Comparison of ENCODE assay signal across 9 mouse cellular contexts in the genomic region with DNA sequence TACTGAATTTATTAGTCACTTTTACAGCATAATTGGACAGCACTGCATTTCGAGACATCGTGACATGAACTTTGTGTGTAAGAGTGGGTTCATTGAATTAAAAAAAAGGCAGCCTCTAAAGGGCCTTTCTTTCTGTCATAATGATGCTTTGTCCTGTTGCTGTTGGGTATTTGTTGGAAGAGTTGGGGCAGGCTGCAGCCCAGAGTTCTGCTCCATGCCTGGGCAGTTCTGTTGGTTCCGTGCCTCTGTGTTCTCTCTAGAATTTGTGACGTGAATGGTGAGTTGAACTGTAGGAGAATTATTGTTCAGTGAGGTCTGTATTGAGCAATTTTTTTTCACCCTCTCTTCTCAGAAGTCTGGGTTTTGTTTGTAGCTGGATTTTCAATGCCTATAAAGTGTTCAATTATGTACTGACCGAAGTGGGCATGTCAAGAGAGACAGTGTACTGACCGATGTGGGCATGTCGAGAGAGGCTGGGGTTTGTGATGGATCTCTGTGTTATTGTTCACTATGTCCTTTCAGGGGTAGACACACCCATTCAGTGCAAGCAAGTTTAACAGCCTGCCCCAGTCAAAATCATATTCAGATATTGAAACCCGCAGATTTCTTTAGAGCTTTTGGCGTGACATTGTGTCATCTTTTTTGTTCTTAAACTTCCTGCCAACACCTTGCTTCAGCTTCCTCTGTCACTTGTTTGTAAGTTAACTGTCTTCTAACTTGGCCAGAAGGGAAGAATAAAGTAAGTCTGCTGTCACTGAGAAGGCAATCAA. TPM values are rescaled to one million over a fixed set of nuclear protein-coding genes. Genes with fewer than 3 reads are reported as not detected.
DNase-seq lines count a peak whose midpoint lies in the region; ATAC-seq and TF ChIP-seq lines count a peak whose summit lies in the region.
"Had no signal": no experiment of that assay in that cellular context is flagged by ENCODE, and none has a peak within 500 bp of the region (broad histone marks: within the 10 kb centered on the region; RNA-seq: fewer than 3 reads in every experiment).

No protein-coding gene starts in this region.

- DNase-seq in forebrain, embryonic 10.5 days (ENCODE audit: extremely low spot score, low spot score) = no peak
- DNase-seq in lung, adult 2 months = no peak
- DNase-seq in lung, postnatal 14 days = no peak
- DNase-seq in hindbrain, embryonic 14.5 days (ENCODE audit: low spot score) = no peak
- DNase-seq in adrenal gland, adult 8-10 months = no peak

- no peak for TF ChIP-seq CTCF in lung, adult 2 months (IDR thresholded peaks at IDR 0.05; ENCODE audit: insufficient read depth, low read length)
- TF ChIP-seq CTCF in olfactory bulb, adult 2 months (IDR thresholded peaks at IDR 0.05; ENCODE audit: insufficient read depth, low read depth, low read length) = no peak

- TF ChIP-seq POLR2A in lung, adult 2 months (IDR thresholded peaks at IDR 0.05; ENCODE audit: borderline replicate concordance, extremely low read depth, low read depth, low read length) = peak; percentile 12; the same call in 1 of the 2 replicates
- TF ChIP-seq POLR2A in olfactory bulb, adult 2 months (IDR thresholded peaks at IDR 0.05; ENCODE audit: insufficient read depth, low read depth, low read length) = no peak

- peaks cover 6% of the 10 kb centered on the region for H3K36me3 ChIP-seq in forebrain, embryonic 10.5 days (replicated peaks)
- H3K36me3 ChIP-seq in forebrain, embryonic 15.5 days = no peaks in the 10 kb centered on the region
- no peaks in the 10 kb centered on the region for H3K36me3 ChIP-seq in hindbrain, embryonic 14.5 days (replicated peaks; ENCODE audit: control insufficient read depth, insufficient read depth)

- no peak overlapping the region for H3K4me3 ChIP-seq in forebrain, embryonic 10.5 days
- H3K4me3 ChIP-seq in forebrain, embryonic 15.5 days = no peak overlapping the region
- H3K4me3 ChIP-seq in lung, adult 2 months (replicated peaks; ENCODE audit: extremely low read depth, low read depth, low read length) = peak overlapping the region; percentile 61
- no peak overlapping the region for H3K4me3 ChIP-seq in olfactory bulb, adult 2 months (ENCODE audit: insufficient read depth, low read depth, low read length)
- no peak overlapping the region for H3K4me3 ChIP-seq in hindbrain, embryonic 14.5 days (replicated peaks; ENCODE audit: low read length)
- H3K4me3 ChIP-seq: limb, embryonic 12.5 days had no signal

- no peak overlapping the region for H3K4me2 ChIP-seq in forebrain, embryonic 15.5 days (replicated peaks)
- no peak overlapping the region for H3K4me2 ChIP-seq in hindbrain, embryonic 14.5 days (replicated peaks)
- H3K4me2 ChIP-seq: limb, embryonic 12.5 days had no signal

- peaks cover 21% of the 10 kb centered on the region for H3K4me1 ChIP-seq in forebrain, embryonic 10.5 days
- H3K4me1 ChIP-seq in forebrain, embryonic 15.5 days = peaks cover 8% of the 10 kb centered on the region; the same call in 1 of the 2 replicates
- peaks cover 25% of the 10 kb centered on the region for H3K4me1 ChIP-seq in lung, adult 2 months (ENCODE audit: control insufficient read depth, insufficient read depth, low read length)
- H3K4me1 ChIP-seq in olfactory bulb, adult 2 months (ENCODE audit: control insufficient read depth, insufficient read depth, low read length) = peaks cover 3% of the 10 kb centered on the region
- H3K4me1 ChIP-seq in hindbrain, embryonic 14.5 days (replicated peaks; ENCODE audit: control insufficient read depth, insufficient read depth, low read length) = no peaks in the 10 kb centered on the region; the same call in 1 of the 2 replicates

- peak overlapping the region; percentile 41; the same call in 1 of the 2 replicates for H3K27ac ChIP-seq in forebrain, embryonic 10.5 days
- H3K27ac ChIP-seq in forebrain, embryonic 15.5 days (replicated peaks) = no peak overlapping the region
- peak overlapping the region; percentile 32; the same call in 1 of the 2 replicates for H3K27ac ChIP-seq in olfactory bulb, adult 2 months (ENCODE audit: insufficient read depth, low read depth, low read length)
- no peak overlapping the region for H3K27ac ChIP-seq in hindbrain, embryonic 14.5 days

- H3K9me3 ChIP-seq in forebrain, embryonic 10.5 days = no peaks in the 10 kb centered on the region
- no peaks in the 10 kb centered on the region for H3K9me3 ChIP-seq in forebrain, embryonic 15.5 days
- H3K9me3 ChIP-seq in hindbrain, embryonic 14.5 days (ENCODE audit: control insufficient read depth, low read length) = no peaks in the 10 kb centered on the region
- H3K9me3 ChIP-seq: limb, embryonic 12.5 days had no signal

- WGBS in forebrain, embryonic 10.5 days = 88% methylated on average over 9 of the region's 9 CpGs
- WGBS in forebrain, embryonic 15.5 days = 37% methylated on average over 9 of the region's 9 CpGs
- WGBS in lung, adult 2 months = 37% methylated on average over 9 of the region's 9 CpGs
- 60% methylated on average over 9 of the region's 9 CpGs for WGBS in olfactory bulb, adult 2 months
- WGBS in hindbrain, embryonic 14.5 days = 57% methylated on average over 9 of the region's 9 CpGs

- ATAC-seq in forebrain, embryonic 15.5 days (replicated peaks) = no peak
- ATAC-seq in inflammation-experienced regulatory T-cells, adult 6 months = peak; percentile 28
- no peak for ATAC-seq in hindbrain, embryonic 14.5 days (ENCODE audit: low FRiP score)

- no peaks in the 10 kb centered on the region for H3K27me3 ChIP-seq in forebrain, embryonic 10.5 days (ENCODE audit: poor library complexity, severe bottlenecking)
- no peaks in the 10 kb centered on the region for H3K27me3 ChIP-seq in forebrain, embryonic 15.5 days
- H3K27me3 ChIP-seq in hindbrain, embryonic 14.5 days (ENCODE audit: control insufficient read depth, insufficient read depth, low read length) = no peaks in the 10 kb centered on the region
- H3K27me3 ChIP-seq: limb, embryonic 12.5 days had no signal

- H3K9ac ChIP-seq in forebrain, embryonic 15.5 days (replicated peaks) = no peak overlapping the region
- no peak overlapping the region for H3K9ac ChIP-seq in hindbrain, embryonic 14.5 days
- H3K9ac ChIP-seq: limb, embryonic 12.5 days had no signal

RNA-seq across cellular contexts. Expression of gene Add3, which starts 54.7 kb away (rescaled TPM):
- 55.4 and 59.3 TPM in 2 replicates for polyA plus RNA-seq in forebrain, embryonic 10.5 days (2016; fragmentation: Nextera tagmentation; extraction: Ambion mirVana)
- polyA plus RNA-seq in forebrain, embryonic 15.5 days (2015; fragmentation: Nextera tagmentation; extraction: Ambion mirVana) = 29.9 and 31.5 TPM in 2 replicates
- 40.0 and 53.0 TPM in 2 replicates for polyA plus RNA-seq in lung, adult 2 months (2012; rRNA removed)
- polyA plus RNA-seq in inflammation-experienced regulatory T-cells, adult 6 months (2017; shearing (Covaris generic)) = 100 to 1,000 TPM; 100 to 138 (median 112) TPM
- not detected in 2 replicates for polyA plus RNA-seq in olfactory bulb, adult 2 months (2012; ENCODE audit: insufficient read depth, insufficient read length, low replicate concordance, missing spikeins)
- polyA plus RNA-seq in hindbrain, embryonic 14.5 days (2014; fragmentation: Nextera tagmentation; extraction: Ambion mirVana) = 43.4 and 48.9 TPM in 2 replicates
- 10 to 100 TPM; 36.0 to 42.1 (median 40.7) TPM for total RNA-seq in adrenal gland, adult 8-10 months (2022)

Comparison
In these comparisons a context has a peak if more than half of its experiments do, and no peak if none do; other contexts are left out.
1. H3K27ac ChIP-seq: peak in forebrain, embryonic 10.5 days (single experiment) and olfactory bulb, adult 2 months (single experiment); none in forebrain, embryonic 15.5 days (single experiment) and hindbrain, embryonic 14.5 days (single experiment).